Mouse (Mus musculus) midbrain, embryonic 10.5 days (tissue): ENCODE measurements around the gene Entpd3. TPM values are rescaled to one million over a fixed set of nuclear protein-coding genes. Genes with fewer than 3 reads are reported as not detected.
"Not testable (repeated sequence)": the region's sequence is repeated elsewhere in the genome, so short reads cannot be mapped to it uniquely, and the experiment has no call there.

ENCODE experiments used
- DNase-seq: peaks from one replicate; pipeline ENCODE4 v3.0.0-alpha.2; 2017; ENCODE audit warnings: low spot score
- H3K27ac ChIP-seq: fragments of 300-500 bp; sonication (generic); replicated peaks from 2 replicates; pipeline ENCODE4 v1.5.1; 2016; ENCODE audit warnings: mild to moderate bottlenecking
- H3K27me3 ChIP-seq: fragments of 300-500 bp; sonication (generic); 2 replicates; pipeline ENCODE4 v1.6.1; 2016; ENCODE audit warnings: low read depth, mild to moderate bottlenecking; ENCODE audit not compliant: poor library complexity, severe bottlenecking
- H3K36me3 ChIP-seq: fragments of 300-500 bp; sonication (generic); 2 replicates; pipeline ENCODE4 v1.6.1; 2016; ENCODE audit warnings: mild to moderate bottlenecking, moderate library complexity
- H3K4me1 ChIP-seq: fragments of 300-500 bp; sonication (generic); 2 replicates; pipeline ENCODE4 v1.6.1; 2016
- H3K4me3 ChIP-seq: fragments of 300-500 bp; sonication (generic); 2 replicates; pipeline ENCODE4 v1.5.1; 2016; ENCODE audit warnings: mild to moderate bottlenecking, moderate library complexity
- H3K9me3 ChIP-seq: fragments of 300-500 bp; sonication (generic); replicated peaks from 2 replicates; pipeline ENCODE4 v1.6.1; 2016; ENCODE audit warnings: mild to moderate bottlenecking
- WGBS: fragments of 180-500 bp; shearing (Covaris S2); methylation state at CpG from one replicate; pipeline ENCODE4 v1.1.7; 2016; 5-methylcytosine and 5-hydroxymethylcytosine counted together
- polyA plus RNA-seq: library from polyadenylated mRNA; unstranded; fragments of >200 nt; fragmentation: Nextera tagmentation; extraction: Ambion mirVana; gene quantifications from 2 replicates; pipeline ENCODE4 v1.2.1, GENCODE M21; 2016

The Entpd3 gene
- polyA plus RNA-seq, 1 experiment from 2014 or later, result 0.06 TPM

DNA sequence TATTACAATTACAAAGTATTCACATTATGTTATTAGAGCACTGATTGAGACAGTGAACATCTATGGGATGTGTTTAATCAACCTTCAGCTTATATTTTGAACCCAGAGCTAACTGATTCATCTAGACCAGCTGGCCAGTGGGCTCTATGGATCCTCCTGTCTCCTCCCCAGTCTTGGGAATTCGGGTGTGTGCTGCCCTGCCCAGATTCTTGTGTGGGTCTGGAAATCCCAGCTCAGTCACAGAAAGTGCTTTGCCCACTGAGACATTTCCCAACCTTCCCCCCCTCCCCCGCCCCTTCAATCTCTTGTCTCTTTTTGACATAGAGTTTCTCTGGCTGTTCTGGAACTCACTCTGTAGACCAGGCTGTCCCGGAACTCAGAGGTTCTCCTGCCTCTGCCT lies 20.7 kb upstream of the Entpd3 start:
- Histone ChIP-seq H3K4me3 (no peak overlapping the region), H3K27ac (no peak overlapping the region), H3K36me3 (no peaks in the 10 kb centered on the region), H3K4me1 (0 out of 2 replicates have a peak, but pooled peaks cover 3% of the 10 kb centered on the region), H3K9me3 (no peaks in the 10 kb centered on the region), H3K27me3 (no peaks in the 10 kb centered on the region)
- DNase-seq, result no peak
- WGBS, result 77% methylated on average over 3 of the region's 3 CpGs

DNA sequence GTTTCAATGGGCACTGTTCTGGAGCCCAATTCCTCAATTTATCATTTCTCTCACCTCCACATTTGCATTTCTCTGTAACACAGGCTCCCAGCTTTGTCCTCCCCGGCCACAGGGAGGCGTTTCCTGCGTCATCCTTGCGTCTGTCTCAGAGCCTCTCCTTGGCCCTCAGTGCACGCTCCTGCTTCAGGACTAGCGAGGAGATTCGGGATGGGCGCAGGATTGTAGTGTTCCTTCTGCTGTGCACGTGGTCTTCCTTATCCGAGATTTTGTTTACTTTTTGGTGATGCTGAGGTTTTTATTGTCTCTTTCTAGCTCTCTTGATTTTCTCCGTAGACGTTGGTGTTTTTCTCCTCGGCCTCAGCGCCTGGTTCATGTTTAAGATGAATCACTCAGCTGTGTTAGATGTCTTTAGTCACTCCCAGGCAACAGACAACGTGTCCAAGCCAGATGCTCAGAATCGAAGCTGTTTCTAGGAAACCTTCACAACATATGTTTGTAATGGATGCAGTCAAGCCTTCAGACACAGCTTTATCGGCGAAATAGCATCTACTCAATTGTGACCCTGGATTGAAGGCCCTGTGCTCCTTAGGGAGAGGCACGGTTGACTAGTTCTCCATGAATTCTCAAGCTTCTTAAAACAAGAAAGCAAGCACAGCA lies 20.0 kb upstream of the Entpd3 start:
- Histone ChIP-seq H3K36me3 (no peaks in the 10 kb centered on the region), H3K4me1 (0 out of 2 replicates have a peak, but pooled peaks cover 3% of the 10 kb centered on the region), H3K4me3 (no peak overlapping the region), H3K27ac (no peak overlapping the region), H3K27me3 (no peaks in the 10 kb centered on the region), H3K9me3 (no peaks in the 10 kb centered on the region)
- 59% methylated on average over 19 of the region's 19 CpGs for WGBS
- DNase-seq, result no peak

DNA sequence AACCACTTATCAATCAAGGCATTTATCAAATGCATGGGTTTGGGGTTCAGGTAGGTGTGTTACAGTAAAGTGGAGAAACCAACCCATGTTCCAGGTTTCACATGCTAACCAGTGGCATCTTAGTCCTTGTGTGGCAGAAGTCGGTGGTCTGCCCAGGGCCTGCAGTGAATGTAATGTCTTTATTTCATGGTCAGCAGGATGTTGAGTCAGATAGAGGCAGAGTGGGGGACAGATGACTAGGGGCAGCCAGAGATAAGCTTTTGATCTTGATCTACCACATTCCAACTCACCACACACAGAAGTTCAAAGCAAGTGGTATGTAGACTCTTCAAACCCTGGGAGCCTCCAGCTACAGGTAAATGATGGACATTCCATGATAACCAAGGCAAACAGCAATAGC lies 18.5 kb upstream of the Entpd3 start:
- no peaks in the 10 kb centered on the region for H3K27me3 ChIP-seq
- H3K36me3 ChIP-seq, result no peaks in the 10 kb centered on the region
- H3K27ac ChIP-seq, result no peak overlapping the region
- H3K4me3 ChIP-seq, result no peak overlapping the region
- no peaks in the 10 kb centered on the region for H3K9me3 ChIP-seq
- H3K4me1 ChIP-seq, result 0 out of 2 replicates have a peak, but pooled peaks cover 3% of the 10 kb centered on the region
- DNase-seq, result no peak
- 84% methylated on average over 1 of the region's 1 CpGs for WGBS

DNA sequence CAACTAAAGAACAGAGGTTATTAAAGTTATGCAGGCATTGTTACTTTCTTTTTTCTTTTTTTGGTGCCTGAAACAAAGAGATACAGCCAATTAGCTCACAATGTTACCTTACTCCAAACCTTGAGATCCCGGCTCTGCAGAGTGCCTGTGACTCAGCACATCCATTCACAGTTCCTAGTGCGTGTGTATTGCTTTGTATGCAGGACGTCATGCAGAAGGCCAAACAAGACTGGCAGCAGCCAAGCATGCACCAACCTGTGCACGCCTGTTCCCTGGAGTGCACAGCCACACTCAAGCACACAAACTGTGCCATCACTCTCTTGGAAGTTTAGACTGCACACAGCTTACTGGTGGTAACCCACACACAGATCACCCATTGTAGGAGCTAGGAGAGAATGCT lies 12.3 kb upstream of the Entpd3 start:
- DNase-seq, result no peak
- WGBS, result 66% methylated on average over 4 of the region's 4 CpGs

DNA sequence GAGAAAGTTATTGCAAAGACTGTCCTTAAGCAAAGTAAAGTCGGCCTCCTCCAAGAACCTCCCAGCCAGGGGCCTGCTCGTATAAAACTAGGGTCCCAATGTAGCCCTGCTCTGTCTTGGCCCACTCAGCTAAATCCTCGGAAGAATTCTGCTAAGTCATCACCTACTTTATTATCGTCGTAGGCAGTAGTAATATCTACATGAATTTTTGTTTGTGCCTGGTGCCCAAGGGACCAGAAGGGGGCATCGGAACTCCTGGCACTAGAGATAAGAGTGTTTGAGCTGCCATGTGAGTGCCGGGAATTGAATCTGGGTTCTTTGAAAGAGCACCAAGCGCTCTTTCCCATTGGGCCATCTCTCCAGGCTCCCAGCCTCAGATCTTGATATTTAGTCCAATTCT lies 11.7 kb upstream of the Entpd3 start:
- Histone ChIP-seq H3K4me1 (no peaks in the 10 kb centered on the region), H3K9me3 (peaks cover 3% of the 10 kb centered on the region; the same call in 1 of the 2 replicates), H3K36me3 (no peaks in the 10 kb centered on the region), H3K27ac (no peak overlapping the region), H3K27me3 (no peaks in the 10 kb centered on the region), H3K4me3 (no peak overlapping the region)
- no peak for DNase-seq
- 93% methylated on average over 8 of the region's 8 CpGs for WGBS

More for the DNA sequence above, 12.3 kb upstream of the Entpd3 start:
- Histone ChIP-seq H3K27ac (no peak overlapping the region), H3K27me3 (no peaks in the 10 kb centered on the region), H3K9me3 (no peaks in the 10 kb centered on the region), H3K4me3 (no peak overlapping the region), H3K36me3 (no peaks in the 10 kb centered on the region), H3K4me1 (no peaks in the 10 kb centered on the region)

DNA sequence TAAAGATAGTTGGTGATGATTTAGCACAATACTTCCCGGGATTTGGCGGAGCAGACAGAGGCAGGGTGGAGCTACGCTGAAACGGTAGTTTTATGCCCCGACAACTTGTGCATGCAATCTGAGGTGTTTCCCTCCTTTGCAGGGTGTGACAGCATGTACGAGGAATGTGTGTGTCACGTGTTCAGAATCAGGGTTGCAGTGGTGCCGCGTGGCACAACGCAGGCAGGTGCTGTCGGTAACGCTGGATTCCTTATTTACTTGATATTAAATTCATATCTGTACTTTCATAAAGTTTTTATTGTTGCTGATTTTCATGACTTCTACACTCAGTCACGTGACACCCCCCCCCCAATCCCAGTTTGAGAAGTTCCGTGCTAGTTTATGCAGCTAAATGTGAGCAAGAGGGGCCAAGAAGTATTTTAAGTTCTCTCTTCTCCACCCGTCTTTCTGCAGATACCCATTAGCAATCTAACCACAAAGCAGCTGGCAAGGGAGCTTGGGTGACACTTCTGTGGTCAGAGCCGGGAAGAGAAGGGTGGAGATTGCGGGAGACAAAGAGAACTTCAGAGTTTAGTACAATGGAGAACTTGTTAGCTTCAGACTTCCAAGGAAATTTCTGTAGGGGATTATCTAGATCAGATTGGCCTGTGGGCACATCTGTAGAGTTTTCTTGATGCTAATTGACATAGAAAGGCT lies 10.7 kb upstream of the Entpd3 start:
- Histone ChIP-seq H3K9me3 (peaks cover 11% of the 10 kb centered on the region), H3K36me3 (no peaks in the 10 kb centered on the region), H3K4me3 (no peak overlapping the region), H3K27me3 (no peaks in the 10 kb centered on the region), H3K27ac (no peak overlapping the region), H3K4me1 (no peaks in the 10 kb centered on the region)
- no peak for DNase-seq
- 88% methylated on average over 17 of the region's 17 CpGs for whole genome bisulfite sequencing

DNA sequence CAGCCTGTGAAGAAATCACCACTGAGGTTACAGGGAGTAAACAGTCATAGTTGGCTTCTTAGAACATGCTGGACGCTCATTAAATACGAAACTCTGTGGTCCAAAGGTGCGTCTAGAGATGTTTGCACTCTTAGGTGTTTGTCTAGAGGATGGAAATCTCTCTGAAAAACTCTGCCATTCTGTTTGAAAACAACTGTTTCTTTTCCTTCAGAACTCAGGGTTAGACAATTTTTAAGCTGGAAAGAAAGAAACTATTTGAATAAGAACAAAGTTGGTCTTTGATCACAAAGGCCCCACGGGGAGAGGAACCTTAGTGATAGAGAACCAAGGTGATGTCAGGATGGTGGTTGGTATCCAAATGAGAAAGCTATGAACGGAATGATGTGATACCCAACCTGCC lies 9.1 kb upstream of the Entpd3 start:
- no peaks in the 10 kb centered on the region for H3K27me3 ChIP-seq
- no peak overlapping the region for H3K4me3 ChIP-seq
- peaks cover 14% of the 10 kb centered on the region for H3K9me3 ChIP-seq
- H3K4me1 ChIP-seq, result no peaks in the 10 kb centered on the region
- no peaks in the 10 kb centered on the region for H3K36me3 ChIP-seq
- WGBS, result 88% methylated on average over 5 of the region's 5 CpGs
- H3K27ac ChIP-seq, result no peak overlapping the region
- no peak for DNase-seq

DNA sequence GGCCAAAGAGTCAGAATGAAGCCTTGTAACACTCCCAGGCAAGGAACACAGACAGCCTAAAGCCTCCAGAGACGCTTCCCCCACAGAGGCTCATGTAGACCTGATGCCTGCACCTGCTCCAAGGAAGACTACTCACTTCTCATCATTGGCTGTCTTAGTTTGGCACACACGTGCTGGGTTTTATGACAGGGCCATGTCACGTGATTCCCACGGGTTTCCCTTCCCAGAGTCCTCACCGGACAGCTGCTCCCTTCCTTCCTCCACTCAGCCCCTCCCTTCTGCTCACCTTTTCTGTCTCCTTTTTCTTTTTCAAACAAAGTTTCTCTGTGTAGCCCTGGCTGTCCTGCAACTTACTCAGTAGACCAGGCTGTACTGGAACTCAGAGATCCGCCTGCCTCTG lies 7.6 kb upstream of the Entpd3 start:
- WGBS, result 89% methylated on average over 6 of the region's 6 CpGs
- Histone ChIP-seq H3K27ac (no peak overlapping the region), H3K9me3 (peaks cover 14% of the 10 kb centered on the region), H3K36me3 (no peaks in the 10 kb centered on the region), H3K4me3 (no peak overlapping the region), H3K4me1 (no peaks in the 10 kb centered on the region), H3K27me3 (no peaks in the 10 kb centered on the region)
- no peak for DNase-seq

DNA sequence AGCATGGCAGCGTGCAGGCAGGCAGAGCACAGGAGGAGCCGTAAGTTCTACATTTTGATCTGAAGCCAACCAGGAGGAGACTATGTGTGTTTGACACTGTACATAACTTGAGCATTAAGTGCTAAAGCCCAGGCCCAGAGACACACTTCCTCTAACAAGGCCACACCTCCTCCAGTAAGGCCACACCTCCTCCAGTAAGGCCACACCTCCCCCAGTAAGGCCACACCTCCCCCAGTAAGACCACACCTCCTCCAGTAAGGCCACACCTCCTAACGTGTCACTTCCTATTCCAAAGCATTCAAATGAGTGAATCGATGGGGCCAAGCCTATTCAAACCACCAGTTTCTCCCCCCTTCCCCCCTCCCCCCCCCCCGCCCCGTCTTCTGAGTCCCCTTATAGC lies 6.9 kb upstream of the Entpd3 start:
- Histone ChIP-seq H3K4me3 (no peak overlapping the region), H3K27ac (no peak overlapping the region), H3K4me1 (no peaks in the 10 kb centered on the region), H3K9me3 (peaks cover 14% of the 10 kb centered on the region), H3K27me3 (no peaks in the 10 kb centered on the region), H3K36me3 (no peaks in the 10 kb centered on the region)
- DNase-seq, result no peak
- 86% methylated on average over 6 of the region's 6 CpGs for WGBS

DNA sequence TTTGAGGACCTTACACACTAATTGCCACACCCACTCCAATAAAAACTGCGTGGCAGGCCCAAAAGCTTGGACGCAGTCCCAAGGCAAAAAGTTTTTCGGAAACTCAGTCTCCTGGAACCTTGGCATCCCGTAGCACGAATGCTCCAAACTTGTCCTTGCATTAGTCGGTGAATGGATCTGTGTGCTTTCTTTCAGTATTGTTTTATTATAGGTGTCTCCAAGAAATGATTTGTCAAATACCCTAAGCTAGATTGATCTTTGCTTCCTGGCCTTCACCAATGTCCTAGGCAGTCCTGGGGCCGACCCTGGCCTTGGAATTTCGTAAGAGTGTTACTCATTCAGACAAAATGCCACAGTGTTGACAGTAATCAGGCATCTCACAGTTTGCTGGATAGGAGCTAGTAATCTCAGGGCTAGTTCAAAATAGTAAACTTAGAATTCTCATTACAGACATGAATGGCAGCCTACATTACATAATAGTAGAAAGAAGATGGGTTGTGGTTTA lies 6.1 kb upstream of the Entpd3 start:
- H3K4me3 ChIP-seq, H3K27ac ChIP-seq, DNase-seq, H3K4me1 ChIP-seq, H3K27me3 ChIP-seq, H3K36me3 ChIP-seq: not testable (repeated sequence)
- peaks cover 14% of the 10 kb centered on the region for H3K9me3 ChIP-seq
- WGBS, result 95% methylated on average over 8 of the region's 8 CpGs

DNA sequence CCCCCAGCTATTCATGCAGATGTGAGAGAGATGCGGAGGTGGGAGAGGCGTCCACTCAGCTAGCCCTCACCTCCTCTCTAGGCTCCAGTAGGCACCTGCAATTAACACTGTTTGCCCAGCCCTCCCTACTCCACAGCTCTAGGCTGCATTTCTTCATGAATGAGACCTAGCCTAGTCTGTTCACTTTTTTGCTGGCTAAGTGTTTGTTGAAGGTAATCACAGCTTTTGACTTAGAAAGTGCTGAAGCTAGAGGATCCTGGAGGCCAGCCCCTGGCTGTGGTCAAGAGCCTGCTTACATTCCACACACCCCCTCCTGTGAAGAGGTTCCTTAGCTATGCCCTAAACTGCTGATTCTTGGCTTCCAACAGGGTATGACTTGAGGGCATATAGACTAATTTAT lies 1.8 kb downstream of the Entpd3 start:
- H3K4me3 ChIP-seq, result no peak overlapping the region
- WGBS, result 39% methylated on average over 2 of the region's 2 CpGs
- peaks cover 25% of the 10 kb centered on the region for H3K4me1 ChIP-seq
- no peaks in the 10 kb centered on the region for H3K36me3 ChIP-seq
- H3K27me3 ChIP-seq, result peaks cover 46% of the 10 kb centered on the region
- DNase-seq, result no peak
- no peak overlapping the region for H3K27ac ChIP-seq
- H3K9me3 ChIP-seq, result no peaks in the 10 kb centered on the region

DNA sequence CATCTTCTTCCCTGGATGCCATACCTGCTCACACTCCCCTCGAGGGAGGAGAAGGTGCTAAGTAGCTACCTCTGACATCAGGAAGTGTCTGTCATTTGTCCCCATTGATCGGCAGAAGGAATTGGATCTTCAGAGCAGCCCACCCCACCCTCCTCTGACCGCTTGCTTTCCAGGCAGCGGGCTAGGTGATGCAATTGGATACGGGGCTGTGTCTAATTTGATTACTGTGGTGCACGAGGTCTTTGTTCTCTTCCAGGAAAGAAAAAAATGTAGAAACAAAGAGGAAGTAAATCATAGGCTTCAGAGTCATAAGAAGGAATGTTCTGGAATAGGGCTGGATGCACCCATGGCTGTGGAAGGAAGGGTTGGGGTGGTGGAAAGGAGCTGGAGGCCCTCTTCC lies 2.6 kb downstream of the Entpd3 start:
- no peak for DNase-seq
- no peak overlapping the region for H3K27ac ChIP-seq

DNA sequence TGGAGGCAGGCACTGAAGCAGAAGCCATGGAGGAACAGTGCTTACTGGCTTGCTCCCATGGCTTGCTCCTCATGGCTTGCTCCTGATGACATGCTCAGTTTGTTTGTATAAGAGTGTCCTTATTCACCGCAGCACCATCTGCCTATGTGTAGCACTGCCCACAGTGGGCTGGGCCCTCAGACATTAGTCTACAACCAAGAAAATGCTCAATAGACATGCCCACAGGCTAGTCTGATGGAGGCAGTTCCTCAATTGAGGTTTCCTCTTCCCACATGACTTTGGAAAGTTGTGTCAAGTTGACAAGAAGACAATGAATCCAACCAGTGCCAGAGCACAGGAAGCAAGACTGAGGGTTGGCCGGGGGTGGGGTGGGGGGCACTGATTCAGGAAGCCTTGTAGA lies 6.4 kb downstream of the Entpd3 start:
- H3K36me3 ChIP-seq, result no peaks in the 10 kb centered on the region
- no peak for DNase-seq
- peaks cover 12% of the 10 kb centered on the region for H3K4me1 ChIP-seq
- H3K27me3 ChIP-seq, result peaks cover 13% of the 10 kb centered on the region
- H3K27ac ChIP-seq, result no peak overlapping the region
- H3K4me3 ChIP-seq, result no peak overlapping the region
- WGBS, result 86% methylated on average over 2 of the region's 2 CpGs
- no peaks in the 10 kb centered on the region for H3K9me3 ChIP-seq

More for the DNA sequence above, 2.6 kb downstream of the Entpd3 start:
- Histone ChIP-seq H3K27me3 (peaks cover 46% of the 10 kb centered on the region), H3K4me1 (peaks cover 29% of the 10 kb centered on the region), H3K36me3 (no peaks in the 10 kb centered on the region), H3K4me3 (no peak overlapping the region), H3K9me3 (no peaks in the 10 kb centered on the region)
- 42% methylated on average over 6 of the region's 6 CpGs for WGBS
